ENCODE assay signal across 24 mouse cellular contexts in genomic region chr7:19620811-19621210, GRCm38 (mm10). TPM values are rescaled to one million over a fixed set of nuclear protein-coding genes. Genes with fewer than 3 reads are reported as not detected.
DNase-seq lines count a peak whose midpoint lies in the region; ATAC-seq lines count a peak whose summit lies in the region.
"Had no signal": no experiment of that assay in that cellular context is flagged by ENCODE, and none has a peak within 500 bp of the region (broad histone marks: within the 10 kb centered on the region; RNA-seq: fewer than 3 reads in every experiment).

No protein-coding gene starts in this region.

- WGBS in hindbrain, embryonic 16.5 days: 86% methylated on average over 7 of the region's 7 CpGs

- H3K4me3 ChIP-seq in hindbrain, embryonic 16.5 days (ENCODE audit: low read length): no peak overlapping the region
- H3K4me3 ChIP-seq: embryonic facial prominence, embryonic 15.5 days; gastrocnemius, adult 2 months; heart, embryonic 12.5 days; hindbrain, embryonic 13.5 days had no signal

- no peak overlapping the region for H3K9ac ChIP-seq in hindbrain, embryonic 16.5 days (ENCODE audit: low read depth, low read length)
- H3K9ac ChIP-seq: embryonic facial prominence, embryonic 15.5 days; heart, embryonic 12.5 days; hindbrain, embryonic 13.5 days; liver, postnatal 0 days had no signal

- H3K4me1 ChIP-seq in hindbrain, embryonic 16.5 days (ENCODE audit: control insufficient read depth, insufficient read depth, low read depth, low read length): peaks cover 6% of the 10 kb centered on the region; the same call in 1 of the 2 replicates

- H3K27me3 ChIP-seq in hindbrain, embryonic 16.5 days (replicated peaks; ENCODE audit: control insufficient read depth, insufficient read depth, low read length): no peaks in the 10 kb centered on the region
- H3K27me3 ChIP-seq: embryonic facial prominence, embryonic 15.5 days had no signal

- DNase-seq in left cerebral cortex, adult 18-20 months (ENCODE audit: low spot score in 2 of 2): peak; percentile 45 to 68
- no peak for DNase-seq in left cerebral cortex, adult 11 months (ENCODE audit: low spot score)
- DNase-seq in frontal cortex, adult 2 months (ENCODE audit: extremely low spot score in 1 of 2, low spot score in 1 of 2): peak; percentile 45 to 71
- peak; percentile 84 for DNase-seq in layer of hippocampus, adult 9-11 months
- DNase-seq in right cerebral cortex, postnatal 10 days (ENCODE audit: low spot score in 2 of 2): peak; percentile 68 to 81
- DNase-seq in testis, postnatal 14 days (ENCODE audit: low spot score): no peak
- DNase-seq: adrenal gland, adult 2 months; cerebellum, adult 11-12 months; cerebellum, postnatal 14 days; gastrocnemius, adult 2 months; heart, adult 11 months; heart, postnatal 14 days; kidney, adult 8-10 months; kidney, postnatal 25 days; liver; liver, postnatal 0 days; spleen, adult 18-20 months; thymus, adult 2 months had no signal

- H3K36me3 ChIP-seq in hindbrain, embryonic 16.5 days (ENCODE audit: control insufficient read depth, insufficient read depth, low read length): no peaks in the 10 kb centered on the region
- H3K36me3 ChIP-seq: heart, embryonic 12.5 days; hindbrain, embryonic 13.5 days had no signal

- no peak overlapping the region for H3K4me2 ChIP-seq in hindbrain, embryonic 16.5 days (ENCODE audit: low read length)
- H3K4me2 ChIP-seq: embryonic facial prominence, embryonic 15.5 days; heart, embryonic 12.5 days; hindbrain, embryonic 13.5 days had no signal

- no peak overlapping the region for H3K27ac ChIP-seq in hindbrain, embryonic 16.5 days (ENCODE audit: low read depth, low read length)
- H3K27ac ChIP-seq: embryonic facial prominence, embryonic 15.5 days; gastrocnemius, adult 2 months; hindbrain, embryonic 13.5 days had no signal

- ATAC-seq in cerebellum, adult (ENCODE audit: insufficient number of reproducible peaks, low FRiP score, low TSS enrichment): no peak
- no peak for ATAC-seq in hindbrain, embryonic 16.5 days
- ATAC-seq: liver, postnatal 0 days had no signal

- H3K9me3 ChIP-seq in hindbrain, embryonic 16.5 days (ENCODE audit: control insufficient read depth, low read length): no peaks in the 10 kb centered on the region
- H3K9me3 ChIP-seq: embryonic facial prominence, embryonic 15.5 days; heart, embryonic 12.5 days; hindbrain, embryonic 13.5 days had no signal

RNA-seq across cellular contexts. Expression of gene Relb, which starts 8.4 kb away (rescaled TPM):
- total RNA-seq in left cerebral cortex, adult 18-20 months (2021): 1 to 10 TPM; 7.5 to 8.1 TPM
- 6.1 and 6.5 TPM in 2 replicates for polyA plus RNA-seq in frontal cortex, adult 2 months (2012; rRNA removed)
- 6.7 and 6.9 TPM in 2 replicates for polyA plus RNA-seq in hindbrain, embryonic 16.5 days (2015; fragmentation: Nextera tagmentation; extraction: Ambion mirVana)

RNA-seq across cellular contexts. Expression of gene Clasrp, which starts 16.5 kb away (rescaled TPM):
- total RNA-seq in left cerebral cortex, adult 18-20 months (2021): 10 to 100 TPM; 70.4 to 87.0 TPM
- 152 and 164 TPM in 2 replicates for polyA plus RNA-seq in frontal cortex, adult 2 months (2012; rRNA removed)
- polyA plus RNA-seq in hindbrain, embryonic 16.5 days (2015; fragmentation: Nextera tagmentation; extraction: Ambion mirVana): 54.1 and 54.4 TPM in 2 replicates

RNA-seq across cellular contexts. Expression of gene Gemin7, which starts 43.4 kb away (rescaled TPM):
- 10 to 100 TPM; 51.0 to 53.7 TPM for total RNA-seq in left cerebral cortex, adult 18-20 months (2021)
- 47.9 and 49.9 TPM in 2 replicates for polyA plus RNA-seq in frontal cortex, adult 2 months (2012; rRNA removed)
- polyA plus RNA-seq in hindbrain, embryonic 16.5 days (2015; fragmentation: Nextera tagmentation; extraction: Ambion mirVana): 147 and 162 TPM in 2 replicates

RNA-seq across cellular contexts. Expression of gene Zfp296, which starts 43.7 kb away (rescaled TPM):
- 1 to 10 TPM; 2.0 to 2.7 TPM for total RNA-seq in left cerebral cortex, adult 18-20 months (2021)
- polyA plus RNA-seq in frontal cortex, adult 2 months (2012; rRNA removed): 2.0 and 2.9 TPM in 2 replicates
- polyA plus RNA-seq in hindbrain, embryonic 16.5 days (2015; fragmentation: Nextera tagmentation; extraction: Ambion mirVana): 0.20 and 0.46 TPM in 2 replicates
- polyA plus RNA-seq: midbrain, postnatal 0 days had no signal

RNA-seq across cellular contexts. Expression of gene Clptm1, which starts 44.0 kb away (rescaled TPM):
- total RNA-seq in left cerebral cortex, adult 18-20 months (2021): 100 to 1,000 TPM; 151 to 152 TPM
- polyA plus RNA-seq in frontal cortex, adult 2 months (2012; rRNA removed): 125 and 128 TPM in 2 replicates
- polyA plus RNA-seq in hindbrain, embryonic 16.5 days (2015; fragmentation: Nextera tagmentation; extraction: Ambion mirVana): 138 and 140 TPM in 2 replicates

Comparison
In these comparisons a context has a peak if more than half of its experiments do, and no peak if none do; other contexts are left out.
1. DNase-seq: peak in left cerebral cortex, adult 18-20 months (2 of 2), frontal cortex, adult 2 months (2 of 2), layer of hippocampus, adult 9-11 months (single experiment) and right cerebral cortex, postnatal 10 days (2 of 2); none in left cerebral cortex, adult 11 months (single experiment) and testis, postnatal 14 days (single experiment).